Mouse (Mus musculus): ENCODE data around the gene Bmp10.
"Not testable (repeated sequence)": the region's sequence is repeated elsewhere in the genome, so short reads cannot be mapped to it uniquely, and the experiment has no call there.

Gene Bmp10

GRCm38 (mm10) chr6:87449534-87449933 lies 20.7 kb downstream of the Bmp10 start:
- DNase-seq = no peak

GRCm38 (mm10) chr6:87451016-87451415 lies 22.2 kb downstream of the Bmp10 start:
- DNase-seq = peak; percentile 27

- DNase-seq = no peak
These were observed 23.0 kb downstream of the Bmp10 start for GRCm38 (mm10) chr6:87451771-87452170.

- no peak for DNase-seq
These were observed 26.7 kb downstream of the Bmp10 start for GRCm38 (mm10) chr6:87455507-87455906.

GRCm38 (mm10) chr6:87466221-87466620 lies 37.4 kb downstream of the Bmp10 start:
- DNase-seq = peak; percentile 48

- no peak for DNase-seq
These were observed 38.6 kb downstream of the Bmp10 start for GRCm38 (mm10) chr6:87467373-87467772.

- no peak for DNase-seq
These were observed 39.6 kb downstream of the Bmp10 start for GRCm38 (mm10) chr6:87468372-87468771.

- DNase-seq = not testable (repeated sequence)
These were observed 41.3 kb downstream of the Bmp10 start for GRCm38 (mm10) chr6:87470098-87470497.

- DNase-seq = no peak
These were observed 46.4 kb downstream of the Bmp10 start for GRCm38 (mm10) chr6:87475223-87475622.

- DNase-seq = no peak
These were observed 50.1 kb downstream of the Bmp10 start for GRCm38 (mm10) chr6:87478847-87479246.

GRCm38 (mm10) chr6:87479291-87479999 lies 50.7 kb downstream of the Bmp10 start:
- DNase-seq = no peak

- DNase-seq = no peak
These were observed 54.6 kb downstream of the Bmp10 start for GRCm38 (mm10) chr6:87483224-87483899.

GRCm38 (mm10) chr6:87483900-87484289 lies 55.1 kb downstream of the Bmp10 start:
- no peak for DNase-seq

- no peak for DNase-seq
These were observed 56.0 kb downstream of the Bmp10 start for GRCm38 (mm10) chr6:87484806-87485205.
